8 mouse cellular contexts compared by ENCODE assay signal in genomic region chr5:110285156-110285555, GRCm38 (mm10). TPM values are rescaled to one million over a fixed set of nuclear protein-coding genes. Genes with fewer than 3 reads are reported as not detected.
DNase-seq lines count a peak whose midpoint lies in the region; ATAC-seq and TF ChIP-seq lines count a peak whose summit lies in the region.

No protein-coding gene starts in this region.

- peak; percentile 1 to 5 for DNase-seq in adrenal gland, postnatal 36 days
- no peak for DNase-seq in adrenal gland, adult 8-10 months
- peak; percentile 85 for DNase-seq in midbrain, embryonic 11.5 days (ENCODE audit: low spot score, missing footprints)
- no peak for DNase-seq in left cerebral cortex, adult 11 months (ENCODE audit: low spot score)
- no peak for DNase-seq in layer of hippocampus, adult 11-12 months (ENCODE audit: low spot score)

- H3K9ac ChIP-seq in forebrain, embryonic 13.5 days, result peak overlapping the region; percentile 87; the same call in 1 of the 2 replicates
- peak overlapping the region; percentile 28; the same call in 1 of the 2 replicates for H3K9ac ChIP-seq in kidney, embryonic 14.5 days (ENCODE audit: low read depth, low read length)
- no peak overlapping the region for H3K9ac ChIP-seq in midbrain, embryonic 11.5 days (ENCODE audit: low read length)

- ATAC-seq in forebrain, embryonic 13.5 days, result no peak
- no peak for ATAC-seq in kidney, embryonic 14.5 days (ENCODE audit: low FRiP score, low TSS enrichment)
- 0 out of 2 replicates have a peak, but pooled peaks have one; percentile 0 for ATAC-seq in midbrain, embryonic 11.5 days (ENCODE audit: low FRiP score)

- H3K9me3 ChIP-seq in E14TG2a.4 (ENCODE audit: low read length), result no peaks in the 10 kb centered on the region
- H3K9me3 ChIP-seq in forebrain, embryonic 13.5 days (replicated peaks), result no peaks in the 10 kb centered on the region
- no peaks in the 10 kb centered on the region for H3K9me3 ChIP-seq in kidney, embryonic 14.5 days (ENCODE audit: control insufficient read depth, low read length)
- no peaks in the 10 kb centered on the region for H3K9me3 ChIP-seq in midbrain, embryonic 11.5 days (ENCODE audit: control insufficient read depth, low read length)

- peaks cover 47% of the 10 kb centered on the region for H3K36me3 ChIP-seq in E14TG2a.4 (ENCODE audit: insufficient read depth, low read length)
- peaks cover 10% of the 10 kb centered on the region for H3K36me3 ChIP-seq in forebrain, embryonic 13.5 days (ENCODE audit: poor library complexity, severe bottlenecking)
- H3K36me3 ChIP-seq in kidney, embryonic 14.5 days (ENCODE audit: control insufficient read depth, insufficient read depth, low read length), result peaks cover 11% of the 10 kb centered on the region
- H3K36me3 ChIP-seq in midbrain, embryonic 11.5 days (ENCODE audit: control insufficient read depth, insufficient read depth, low read length), result no peaks in the 10 kb centered on the region; the same call in 1 of the 2 replicates

- peak overlapping the region; percentile 94 for H3K4me3 ChIP-seq in E14TG2a.4 (replicated peaks; ENCODE audit: low read length)
- peak overlapping the region; percentile 80 for H3K4me3 ChIP-seq in forebrain, embryonic 13.5 days
- H3K4me3 ChIP-seq in kidney, embryonic 14.5 days (ENCODE audit: low read length), result peak overlapping the region; percentile 77
- peak overlapping the region; percentile 75 for H3K4me3 ChIP-seq in midbrain, embryonic 11.5 days (ENCODE audit: low read depth, low read length)

- H3K27me3 ChIP-seq in E14TG2a.4 (ENCODE audit: insufficient read depth, low read length), result peaks cover 7% of the 10 kb centered on the region
- H3K27me3 ChIP-seq in forebrain, embryonic 13.5 days, result peaks cover 16% of the 10 kb centered on the region
- H3K27me3 ChIP-seq in kidney, embryonic 14.5 days (ENCODE audit: control insufficient read depth, insufficient read depth, low read length), result peaks cover 9% of the 10 kb centered on the region; the same call in 1 of the 2 replicates
- H3K27me3 ChIP-seq in midbrain, embryonic 11.5 days (ENCODE audit: control insufficient read depth, insufficient read depth, low read length), result peaks cover 11% of the 10 kb centered on the region; the same call in 1 of the 2 replicates

- H3K4me2 ChIP-seq in forebrain, embryonic 13.5 days, result peak overlapping the region; percentile 92
- H3K4me2 ChIP-seq in kidney, embryonic 14.5 days (replicated peaks; ENCODE audit: low read depth, low read length), result peak overlapping the region; percentile 82
- H3K4me2 ChIP-seq in midbrain, embryonic 11.5 days, result peak overlapping the region; percentile 83

- WGBS in forebrain, embryonic 13.5 days, result 11% methylated on average over 15 of the region's 15 CpGs
- WGBS in kidney, embryonic 14.5 days, result 7% methylated on average over 15 of the region's 15 CpGs
- WGBS in midbrain, embryonic 11.5 days, result 13% methylated on average over 15 of the region's 15 CpGs

- peaks cover 38% of the 10 kb centered on the region for H3K4me1 ChIP-seq in E14TG2a.4 (replicated peaks; ENCODE audit: low read depth, low read length)
- peaks cover 19% of the 10 kb centered on the region for H3K4me1 ChIP-seq in forebrain, embryonic 13.5 days
- H3K4me1 ChIP-seq in kidney, embryonic 14.5 days (ENCODE audit: control insufficient read depth, insufficient read depth, low read length), result peaks cover 6% of the 10 kb centered on the region
- peaks cover 2% of the 10 kb centered on the region; the same call in 1 of the 2 replicates for H3K4me1 ChIP-seq in midbrain, embryonic 11.5 days (ENCODE audit: control insufficient read depth, insufficient read depth, low read length)

- no peak overlapping the region for H3K27ac ChIP-seq in forebrain, embryonic 13.5 days
- H3K27ac ChIP-seq in kidney, embryonic 14.5 days (ENCODE audit: low read depth, low read length), result no peak overlapping the region
- no peak overlapping the region for H3K27ac ChIP-seq in midbrain, embryonic 11.5 days (ENCODE audit: low read depth, low read length)

- TF ChIP-seq CTCF in E14TG2a.4 (conservative IDR thresholded peaks at IDR 0.05; ENCODE audit: low read length), result no peak

RNA-seq across cellular contexts. Expression of gene Pxmp2, which starts 0.8 kb away (rescaled TPM):
- total RNA-seq in adrenal gland, postnatal 36 days (2021), result 10 to 100 TPM; 10.6 to 12.0 TPM
- total RNA-seq in adrenal gland, adult 8-10 months (2022), result 10 to 100 TPM in 1 of 4 experiments, 1 to 10 TPM in 3; 6.2 to 15.7 (median 9.6) TPM
- polyA plus RNA-seq in forebrain, embryonic 13.5 days (2015; fragmentation: Nextera tagmentation; extraction: Ambion mirVana), result 8.3 and 10.9 TPM in 2 replicates
- 14.1 and 16.4 TPM in 2 replicates for polyA plus RNA-seq in kidney, embryonic 14.5 days (2014; fragmentation: Nextera tagmentation; extraction: Ambion mirVana)
- 11.5 and 13.3 TPM in 2 replicates for polyA plus RNA-seq in midbrain, embryonic 11.5 days (2014; fragmentation: Nextera tagmentation; extraction: Ambion mirVana)

RNA-seq across cellular contexts. Expression of gene Pole, which starts 0.9 kb away (rescaled TPM):
- 1 to 10 TPM; 3.1 to 3.2 TPM for total RNA-seq in adrenal gland, postnatal 36 days (2021)
- total RNA-seq in adrenal gland, adult 8-10 months (2022), result 1 to 10 TPM; 2.8 to 3.6 (median 3.1) TPM
- 24.2 and 29.5 TPM in 2 replicates for polyA plus RNA-seq in forebrain, embryonic 13.5 days (2015; fragmentation: Nextera tagmentation; extraction: Ambion mirVana)
- polyA plus RNA-seq in kidney, embryonic 14.5 days (2014; fragmentation: Nextera tagmentation; extraction: Ambion mirVana), result 35.1 and 40.0 TPM in 2 replicates
- polyA plus RNA-seq in midbrain, embryonic 11.5 days (2014; fragmentation: Nextera tagmentation; extraction: Ambion mirVana), result 39.4 and 39.6 TPM in 2 replicates

RNA-seq across cellular contexts. Expression of gene Pgam5, which starts 15.4 kb away (rescaled TPM):
- total RNA-seq in adrenal gland, postnatal 36 days (2021), result 10 to 100 TPM; 45.8 to 57.6 TPM
- 10 to 100 TPM; 49.0 to 59.0 (median 56.8) TPM for total RNA-seq in adrenal gland, adult 8-10 months (2022)
- 89.1 and 97.1 TPM in 2 replicates for polyA plus RNA-seq in forebrain, embryonic 13.5 days (2015; fragmentation: Nextera tagmentation; extraction: Ambion mirVana)
- 64.1 and 85.2 TPM in 2 replicates for polyA plus RNA-seq in kidney, embryonic 14.5 days (2014; fragmentation: Nextera tagmentation; extraction: Ambion mirVana)
- 90.4 and 97.6 TPM in 2 replicates for polyA plus RNA-seq in midbrain, embryonic 11.5 days (2014; fragmentation: Nextera tagmentation; extraction: Ambion mirVana)

RNA-seq across cellular contexts. Expression of gene Ankle2, which starts 54.4 kb away (rescaled TPM):
- total RNA-seq in adrenal gland, postnatal 36 days (2021), result 10 to 100 TPM; 43.7 to 44.9 TPM
- total RNA-seq in adrenal gland, adult 8-10 months (2022), result 10 to 100 TPM; 44.0 to 55.5 (median 52.7) TPM
- polyA plus RNA-seq in forebrain, embryonic 13.5 days (2015; fragmentation: Nextera tagmentation; extraction: Ambion mirVana), result 25.4 and 33.2 TPM in 2 replicates
- polyA plus RNA-seq in kidney, embryonic 14.5 days (2014; fragmentation: Nextera tagmentation; extraction: Ambion mirVana), result 33.2 and 43.1 TPM in 2 replicates
- polyA plus RNA-seq in midbrain, embryonic 11.5 days (2014; fragmentation: Nextera tagmentation; extraction: Ambion mirVana), result 37.5 and 43.7 TPM in 2 replicates

RNA-seq across cellular contexts. Expression of gene P2rx2, which starts 57.9 kb away (rescaled TPM):
- under 1 TPM; 0.17 to 0.30 TPM for total RNA-seq in adrenal gland, postnatal 36 days (2021)
- 1 to 10 TPM; 1.1 to 2.2 (median 1.5) TPM for total RNA-seq in adrenal gland, adult 8-10 months (2022)
- polyA plus RNA-seq in forebrain, embryonic 13.5 days (2015; fragmentation: Nextera tagmentation; extraction: Ambion mirVana), result 2.0 and 2.2 TPM in 2 replicates
- polyA plus RNA-seq in kidney, embryonic 14.5 days (2014; fragmentation: Nextera tagmentation; extraction: Ambion mirVana), result 0.89 and 0.95 TPM in 2 replicates
- polyA plus RNA-seq in midbrain, embryonic 11.5 days (2014; fragmentation: Nextera tagmentation; extraction: Ambion mirVana), result 0.88 and 0.92 TPM in 2 replicates

Comparison
In these comparisons a context has a peak if more than half of its experiments do, and no peak if none do; other contexts are left out.
1. DNase-seq: peak in adrenal gland, postnatal 36 days (2 of 2) and midbrain, embryonic 11.5 days (single experiment); none in adrenal gland, adult 8-10 months (single experiment), left cerebral cortex, adult 11 months (single experiment) and layer of hippocampus, adult 11-12 months (single experiment).
2. Peak in every context shown above with its lines, with median percentiles within 50 percentile points of each other: H3K4me3 ChIP-seq and H3K4me2 ChIP-seq.